Mouse (Mus musculus) MEL (cell line): ENCODE measurements around the gene Rab11fip3. TPM values are rescaled to one million over a fixed set of nuclear protein-coding genes. Genes with fewer than 3 reads are reported as not detected.

ENCODE experiments used
- DNase-seq: peaks from one replicate; pipeline ENCODE4 v3.0.0; 2011; ENCODE audit warnings: low read depth, low spot score
- H3K27ac ChIP-seq: 2 replicates; pipeline ENCODE4 v1.5.1; 2012; ENCODE audit warnings: low read depth, mild to moderate bottlenecking, control low read depth, low read length, moderate library complexity; ENCODE audit not compliant: control insufficient read depth
- H3K27me3 ChIP-seq, 2 experiments: fragments of 150-350 bp in 1 of 2; sonication (generic) in 1 of 2; 2 replicates each; pipeline ENCODE4 v1.6.1; 2012; ENCODE audit warnings: low read length in 2 of 2, mild to moderate bottlenecking in 2 of 2, improper control_type of control experiment in 1 of 2, moderate library complexity in 1 of 2; ENCODE audit not compliant: insufficient read depth in 2 of 2, control insufficient read depth in 1 of 2
- H3K36me3 ChIP-seq, 2 experiments: 2 replicates each; pipeline ENCODE4 v1.6.1; 2012 to 2014; ENCODE audit warnings: low read length in 2 of 2, improper control_type of control experiment in 1 of 2, inconsistent platforms in 1 of 2, mild to moderate bottlenecking in 1 of 2; ENCODE audit not compliant: insufficient read depth in 2 of 2, control insufficient read depth in 1 of 2
- H3K4me1 ChIP-seq, 2 experiments: fragments of 150-350 bp in 1 of 2; sonication (generic) in 1 of 2; 2 replicates each; pipeline ENCODE4 v1.6.1; 2012; ENCODE audit warnings: low read length in 2 of 2, improper control_type of control experiment in 1 of 2, mild to moderate bottlenecking in 1 of 2; ENCODE audit not compliant: insufficient read depth in 2 of 2, control insufficient read depth in 1 of 2
- H3K4me3 ChIP-seq, 2 experiments: fragments of 150-350 bp in 1 of 2; sonication (generic) in 1 of 2; 2 replicates each; pipeline ENCODE4 v1.5.1; 2012; ENCODE audit warnings: low read depth in 2 of 2, low read length in 2 of 2, mild to moderate bottlenecking in 2 of 2, moderate library complexity in 2 of 2, control low read depth in 1 of 2, improper control_type of control experiment in 1 of 2; ENCODE audit not compliant: control insufficient read depth in 1 of 2, insufficient read depth in 1 of 2
- H3K79me2 ChIP-seq: 2 replicates; pipeline ENCODE4 v1.6.1; 2012; ENCODE audit warnings: mild to moderate bottlenecking, low read length, moderate library complexity; ENCODE audit not compliant: control insufficient read depth, poor library complexity, insufficient read depth
- H3K9ac ChIP-seq: 2 replicates; pipeline ENCODE4 v1.6.1; 2012; ENCODE audit warnings: low read depth, mild to moderate bottlenecking, control low read depth, low read length, moderate library complexity; ENCODE audit not compliant: control insufficient read depth, poor library complexity, severe bottlenecking
- H3K9me3 ChIP-seq: fragments of 150-350 bp; sonication (generic); replicated peaks from 2 replicates; pipeline ENCODE4 v1.6.1; 2012; ENCODE audit warnings: mild to moderate bottlenecking, low read length, improper control_type of control experiment, moderate library complexity; ENCODE audit not compliant: insufficient read depth
- BHLHE40 ChIP-seq: IDR thresholded peaks from 2 replicates; pipeline ENCODE4 v1.6.1; 2012; ENCODE audit warnings: low read depth, mild to moderate bottlenecking, inconsistent platforms, low read length, improper control_type of control experiment, borderline replicate concordance
- CHD1 ChIP-seq: IDR thresholded peaks from 2 replicates; pipeline ENCODE4 v1.6.1; 2012; ENCODE audit warnings: low read depth, mild to moderate bottlenecking, inconsistent platforms, low read length, improper control_type of control experiment
- CHD2 ChIP-seq: IDR thresholded peaks from 2 replicates; pipeline ENCODE4 v1.6.1; 2011; ENCODE audit warnings: low read length, improper control_type of control experiment
- ELF1 ChIP-seq: IDR thresholded peaks from 2 replicates; pipeline ENCODE4 v1.6.1; 2014; ENCODE audit warnings: low read depth, mild to moderate bottlenecking, inconsistent platforms, low read length, improper control_type of control experiment, moderate library complexity
- ETS1 ChIP-seq: IDR thresholded peaks from 2 replicates; pipeline ENCODE4 v1.6.1; 2012; ENCODE audit warnings: low read depth, mild to moderate bottlenecking, inconsistent platforms, low read length, improper control_type of control experiment, moderate library complexity
- GABPA ChIP-seq: IDR thresholded peaks from 2 replicates; pipeline ENCODE4 v1.6.1; 2012; ENCODE audit warnings: low read depth, mild to moderate bottlenecking, inconsistent platforms, low read length, improper control_type of control experiment, moderate library complexity
- HCFC1 ChIP-seq: IDR thresholded peaks from 2 replicates; pipeline ENCODE4 v1.6.1; 2012; ENCODE audit warnings: low read depth, mild to moderate bottlenecking, inconsistent platforms, low read length, improper control_type of control experiment, moderate library complexity
- KAT2A ChIP-seq: conservative IDR thresholded peaks from 2 replicates; pipeline ENCODE4 v1.6.1; 2012; ENCODE audit warnings: low read depth, low read length, improper control_type of control experiment, inconsistent platforms
- MAFK ChIP-seq: IDR thresholded peaks from 2 replicates; pipeline ENCODE4 v1.6.1; 2011; ENCODE audit warnings: low read depth, mild to moderate bottlenecking, low read length, improper control_type of control experiment, borderline replicate concordance
- MAX ChIP-seq: IDR thresholded peaks from 2 replicates; pipeline ENCODE4 v1.6.1; 2011; ENCODE audit warnings: low read length, improper control_type of control experiment
- MEF2A ChIP-seq: IDR thresholded peaks from 2 replicates; pipeline ENCODE4 v1.6.1; 2014; ENCODE audit warnings: low read depth, mild to moderate bottlenecking, inconsistent platforms, low read length, improper control_type of control experiment; ENCODE audit not compliant: poor library complexity, insufficient replicate concordance, severe bottlenecking; ENCODE audit errors: extremely low read depth
- MYC ChIP-seq: IDR thresholded peaks from 2 replicates; pipeline ENCODE4 v1.6.1; 2011; ENCODE audit warnings: low read depth, mild to moderate bottlenecking, low read length, improper control_type of control experiment, moderate library complexity
- NELFE ChIP-seq: IDR thresholded peaks from 2 replicates; pipeline ENCODE4 v1.6.1; 2011; ENCODE audit warnings: low read depth, low read length, improper control_type of control experiment
- POLR2A ChIP-seq, 2 experiments: IDR thresholded peaks; 2 replicates each; pipeline ENCODE4 v1.6.1; 2011 to 2012; ENCODE audit warnings: low read length in 2 of 2, mild to moderate bottlenecking in 2 of 2, control low read depth in 1 of 2, improper control_type of control experiment in 1 of 2, low read depth in 1 of 2, moderate library complexity in 1 of 2; ENCODE audit not compliant: control insufficient read depth in 1 of 2, insufficient read depth in 1 of 2, poor library complexity in 1 of 2
- POLR2AphosphoS5 ChIP-seq: IDR thresholded peaks from 2 replicates; pipeline ENCODE4 v1.6.1; 2012; ENCODE audit warnings: low read depth, borderline replicate concordance, mild to moderate bottlenecking, inconsistent platforms, low read length, moderate library complexity, mixed read lengths
- SMC3 ChIP-seq: IDR thresholded peaks from 2 replicates; pipeline ENCODE4 v1.6.1; 2011; ENCODE audit warnings: low read depth, low read length, improper control_type of control experiment
- TBP ChIP-seq: IDR thresholded peaks from 2 replicates; pipeline ENCODE4 v1.8.0; 2011; ENCODE audit warnings: low read depth, low read length, improper control_type of control experiment
- USF2 ChIP-seq, 2 experiments: IDR thresholded peaks; 2 replicates each; pipeline ENCODE4 v1.6.1; 2011 to 2012; ENCODE audit warnings: improper control_type of control experiment in 2 of 2, low read length in 2 of 2, borderline replicate concordance in 1 of 2, inconsistent platforms in 1 of 2, low read depth in 1 of 2, mild to moderate bottlenecking in 1 of 2; ENCODE audit not compliant: insufficient read depth in 1 of 2
- ZMIZ1 ChIP-seq: IDR thresholded peaks from 2 replicates; pipeline ENCODE4 v1.6.1; 2012; ENCODE audit warnings: low read depth, mild to moderate bottlenecking, inconsistent platforms, low read length, improper control_type of control experiment, moderate library complexity
- polyA plus RNA-seq, 2 experiments: library from polyadenylated mRNA; stranded (reverse) in 1 of 2; unstranded in 1 of 2; fragments of >175 nt in 1 of 2; fragments of >200 nt in 1 of 2; gene quantifications; 2 replicates each; pipeline versions ENCODE4 v1.2.1 to v1.2.4; 2012; ENCODE audit warnings: low replicate concordance in 2 of 2, low read depth in 1 of 2; ENCODE audit not compliant: insufficient read length in 2 of 2, insufficient read depth in 1 of 2, missing spikeins in 1 of 2
- total RNA-seq: library from RNA; depleted of rRNA; stranded (reverse); fragments of 300-350 nt; gene quantifications from 2 replicates; pipeline ENCODE4 v1.2.3, GENCODE M21; 2012

Gene Rab11fip3
- total and polyA plus RNA-seq, 3 experiments = 3.2 to 18.9 TPM; not detected in 1

DNA sequence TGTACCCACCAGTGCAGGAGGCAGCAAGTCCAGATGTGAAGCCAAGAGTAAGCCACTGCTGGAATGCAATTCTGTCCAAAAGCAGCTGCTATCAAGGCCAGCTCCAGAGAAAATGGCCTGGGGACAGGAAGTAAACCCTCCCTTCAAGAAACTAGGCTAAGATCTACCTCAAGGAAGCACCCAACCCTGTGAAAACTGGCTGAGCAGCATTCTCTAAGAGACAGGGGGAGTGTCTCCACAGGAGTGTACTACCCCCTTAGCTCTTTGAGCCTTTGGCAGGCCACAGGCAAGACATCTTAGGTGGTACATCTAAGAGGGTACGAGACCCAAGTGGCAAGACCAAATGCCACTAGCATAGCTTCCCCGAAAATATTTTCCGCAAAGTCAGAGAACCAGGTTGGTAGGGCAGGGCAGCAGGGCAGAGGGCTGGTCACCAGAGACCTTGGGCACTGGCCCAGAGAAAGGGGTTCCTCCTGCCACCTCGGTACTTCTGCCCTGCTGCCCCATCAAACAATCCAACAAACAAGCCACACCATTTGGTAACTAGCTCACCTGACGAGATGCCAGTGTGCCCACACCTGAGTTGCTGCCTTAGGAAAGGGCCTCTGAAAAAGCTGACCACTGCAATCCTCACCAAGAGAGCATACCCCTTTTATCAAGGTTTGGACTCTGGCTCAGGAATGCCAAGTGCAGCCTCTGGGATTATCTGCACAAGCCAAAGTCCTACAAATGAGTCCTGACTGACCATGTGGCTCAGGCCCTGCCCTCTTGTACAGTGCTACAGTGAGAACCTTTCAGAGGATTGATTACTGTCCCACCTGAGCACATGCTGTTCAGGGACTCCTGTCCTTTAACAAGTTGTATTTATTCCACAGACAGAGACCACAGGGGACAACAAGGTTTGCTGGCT, 89.3 kb downstream of the Rab11fip3 start:
- TF ChIP-seq BHLHE40 (no peak), KAT2A (no peak), MYC (no peak), SMC3 (no peak), ELF1 (no peak), MAFK (no peak), CHD1 (no peak), TBP (no peak), HCFC1 (no peak), MAX (no peak), POLR2AphosphoS5 (no peak), ETS1 (no peak), CHD2 (no peak), ZMIZ1 (no peak), MEF2A (no peak), POLR2A (IDR thresholded peaks at IDR 0.05; ENCODE audit: control insufficient read depth in 1 of 2, insufficient read depth in 1 of 2, low read depth in 1 of 2, low read length in 2 of 2, poor library complexity in 1 of 2) (no peak), NELFE (no peak), USF2 (IDR thresholded peaks at IDR 0.05; ENCODE audit: borderline replicate concordance in 1 of 2, insufficient read depth in 1 of 2, low read depth in 1 of 2, low read length in 2 of 2) (no peak), GABPA (no peak)
- DNase-seq = no peak
- Histone ChIP-seq H3K27me3 (no peaks in the 10 kb centered on the region), H3K4me1 (peaks cover 6 to 16% of the 10 kb centered on the region in 2 experiments; a peak in 3 of 4 replicates), H3K36me3 (peaks cover 0 to 13% of the 10 kb centered on the region in 2 experiments; a peak in 2 of 4 replicates), H3K79me2 (peaks cover 30% of the 10 kb centered on the region), H3K9ac (no peak overlapping the region), H3K4me3 (no peak overlapping the region), H3K9me3 (no peaks in the 10 kb centered on the region), H3K27ac (no peak overlapping the region)
